Mouse (Mus musculus) midbrain, embryonic 14.5 days (tissue): ENCODE measurements at regions not wholly inside any gene's neighbourhood (a gene's known extent, or its start where the extent isn't known, plus 50 kb on each side); places are given as distances from the start of the nearest gene placed in this dataset.

Source experiments
- ATAC-seq: fragments of 200-750 bp; cut with Nextera tagmentation; 2 replicates; pipeline ENCODE4 v1.8.0; 2017; ENCODE audit warnings: moderate number of reproducible peaks, moderate library complexity; ENCODE audit not compliant: low FRiP score, low TSS enrichment
- DNase-seq: peaks from one replicate; pipeline ENCODE4 v3.0.0-alpha.2; 2015
- H3K27ac ChIP-seq: fragments of 300-500 bp; sonication (generic); replicated peaks from 2 replicates; pipeline ENCODE4 v1.5.1; 2014; ENCODE audit warnings: mild to moderate bottlenecking, low read depth, low read length, moderate library complexity
- H3K27me3 ChIP-seq: fragments of 300-500 bp; sonication (generic); 2 replicates; pipeline ENCODE4 v1.6.1; 2014; ENCODE audit warnings: low read length, control low read depth, mixed read lengths; ENCODE audit not compliant: control insufficient read depth, insufficient read depth
- H3K36me3 ChIP-seq: fragments of 300-500 bp; sonication (generic); 2 replicates; pipeline ENCODE4 v1.6.1; 2014; ENCODE audit warnings: low read length, control low read depth; ENCODE audit not compliant: control insufficient read depth, insufficient read depth
- H3K4me1 ChIP-seq: fragments of 300-500 bp; sonication (generic); 2 replicates; pipeline ENCODE4 v1.6.1; 2014; ENCODE audit warnings: mild to moderate bottlenecking, antibody characterized with exemption, low read length, control low read depth; ENCODE audit not compliant: control insufficient read depth, insufficient read depth
- H3K4me2 ChIP-seq: fragments of 300-500 bp; sonication (generic); 2 replicates; pipeline ENCODE4 v1.6.1; 2014; ENCODE audit warnings: mild to moderate bottlenecking, low read length, moderate library complexity
- H3K4me3 ChIP-seq: fragments of 300-500 bp; sonication (generic); replicated peaks from 2 replicates; pipeline ENCODE4 v1.5.1; 2014; ENCODE audit warnings: low read depth, low read length
- H3K9ac ChIP-seq: fragments of 300-500 bp; sonication (generic); replicated peaks from 2 replicates; pipeline ENCODE4 v1.6.1; 2014; ENCODE audit warnings: mild to moderate bottlenecking, low read length, moderate library complexity
- H3K9me3 ChIP-seq: fragments of 300-500 bp; sonication (generic); 2 replicates; pipeline ENCODE4 v1.6.1; 2016; ENCODE audit warnings: low read length, control low read depth, mixed read lengths; ENCODE audit not compliant: control insufficient read depth
- WGBS: fragments of 180-500 bp; shearing (Covaris S2); extraction: QIAGEN DNeasy Blood & Tissue Kit; methylation state at CpG from one replicate; pipeline ENCODE4 v1.1.7; 2014; 5-methylcytosine and 5-hydroxymethylcytosine counted together

GRCm38 (mm10) chr2:108584799-108585198 lies 695.7 kb upstream of the Kif18a start:
- Histone ChIP-seq H3K4me1 (no peaks in the 10 kb centered on the region), H3K9ac (no peak overlapping the region), H3K4me3 (no peak overlapping the region), H3K9me3 (no peaks in the 10 kb centered on the region), H3K36me3 (no peaks in the 10 kb centered on the region), H3K27me3 (no peaks in the 10 kb centered on the region), H3K4me2 (no peak overlapping the region), H3K27ac (no peak overlapping the region)
- ATAC-seq (no peak), DNase-seq (no peak)

GRCm38 (mm10) chr2:108593555-108593954 lies 687.0 kb upstream of the Kif18a start:
- no peaks in the 10 kb centered on the region for H3K4me1 ChIP-seq
- H3K27ac ChIP-seq, result no peak overlapping the region
- H3K9ac ChIP-seq, result no peak overlapping the region
- no peaks in the 10 kb centered on the region for H3K9me3 ChIP-seq
- DNase-seq, result no peak
- H3K4me3 ChIP-seq, result no peak overlapping the region
- no peak overlapping the region for H3K4me2 ChIP-seq
- WGBS, result 90% methylated on average over 3 of the region's 3 CpGs
- ATAC-seq, result no peak
- H3K36me3 ChIP-seq, result no peaks in the 10 kb centered on the region
- H3K27me3 ChIP-seq, result no peaks in the 10 kb centered on the region

- Histone ChIP-seq H3K36me3 (no peaks in the 10 kb centered on the region), H3K27me3 (no peaks in the 10 kb centered on the region), H3K4me2 (no peak overlapping the region), H3K9ac (no peak overlapping the region), H3K9me3 (no peaks in the 10 kb centered on the region), H3K27ac (no peak overlapping the region), H3K4me1 (no peaks in the 10 kb centered on the region), H3K4me3 (no peak overlapping the region)
- ATAC-seq (no peak), DNase-seq (no peak)
- WGBS, result 74% methylated on average over 1 of the region's 1 CpGs
Measured at GRCm38 (mm10) chr2:108600346-108600745, 680.2 kb upstream of the Kif18a start.

GRCm38 (mm10) chr2:108619580-108619979 lies 661.0 kb upstream of the Kif18a start:
- no peaks in the 10 kb centered on the region for H3K27me3 ChIP-seq
- ATAC-seq (no peak), DNase-seq (no peak)
- H3K4me2 ChIP-seq, result no peak overlapping the region
- no peak overlapping the region for H3K9ac ChIP-seq
- no peak overlapping the region for H3K4me3 ChIP-seq
- no peaks in the 10 kb centered on the region for H3K9me3 ChIP-seq
- no peaks in the 10 kb centered on the region for H3K36me3 ChIP-seq
- H3K4me1 ChIP-seq, result no peaks in the 10 kb centered on the region
- no peak overlapping the region for H3K27ac ChIP-seq

GRCm38 (mm10) chr2:108622367-108623162 lies 658.0 kb upstream of the Kif18a start:
- Histone ChIP-seq H3K4me2 (no peak overlapping the region), H3K27ac (no peak overlapping the region), H3K36me3 (no peaks in the 10 kb centered on the region), H3K9ac (no peak overlapping the region), H3K4me1 (no peaks in the 10 kb centered on the region), H3K27me3 (no peaks in the 10 kb centered on the region), H3K4me3 (no peak overlapping the region), H3K9me3 (no peaks in the 10 kb centered on the region)
- WGBS, result 79% methylated on average over 4 of the region's 4 CpGs
- DNase-seq (no peak), ATAC-seq (no peak)

GRCm38 (mm10) chr2:108635644-108636043 lies 644.9 kb upstream of the Kif18a start:
- no peaks in the 10 kb centered on the region for H3K9me3 ChIP-seq
- no peaks in the 10 kb centered on the region for H3K27me3 ChIP-seq
- H3K36me3 ChIP-seq, result no peaks in the 10 kb centered on the region
- H3K4me2 ChIP-seq, result no peak overlapping the region
- no peak for DNase-seq
- WGBS, result 59% methylated on average over 4 of the region's 4 CpGs
- no peak overlapping the region for H3K4me3 ChIP-seq
- no peak for ATAC-seq
- no peak overlapping the region for H3K27ac ChIP-seq
- no peak overlapping the region for H3K9ac ChIP-seq
- no peaks in the 10 kb centered on the region for H3K4me1 ChIP-seq

- ATAC-seq (no peak), DNase-seq (no peak)
- no peak overlapping the region for H3K9ac ChIP-seq
- H3K36me3 ChIP-seq, result no peaks in the 10 kb centered on the region
- H3K4me2 ChIP-seq, result no peak overlapping the region
- no peaks in the 10 kb centered on the region for H3K9me3 ChIP-seq
- no peaks in the 10 kb centered on the region for H3K27me3 ChIP-seq
- H3K4me1 ChIP-seq, result no peaks in the 10 kb centered on the region
- WGBS, result 71% methylated on average over 4 of the region's 4 CpGs
- no peak overlapping the region for H3K27ac ChIP-seq
- H3K4me3 ChIP-seq, result no peak overlapping the region
Measured at GRCm38 (mm10) chr2:108660697-108661388, 619.7 kb upstream of the Kif18a start.

- DNase-seq, result no peak
- H3K9me3 ChIP-seq, result no peaks in the 10 kb centered on the region
- no peaks in the 10 kb centered on the region for H3K27me3 ChIP-seq
- H3K36me3 ChIP-seq, result no peaks in the 10 kb centered on the region
- no peak overlapping the region for H3K9ac ChIP-seq
- H3K4me1 ChIP-seq, result no peaks in the 10 kb centered on the region
- whole genome bisulfite sequencing, result 82% methylated on average over 2 of the region's 2 CpGs
- no peak overlapping the region for H3K27ac ChIP-seq
- ATAC-seq, result no peak
- H3K4me2 ChIP-seq, result no peak overlapping the region
- no peak overlapping the region for H3K4me3 ChIP-seq
Measured at GRCm38 (mm10) chr2:108677777-108678380, 602.7 kb upstream of the Kif18a start.

- H3K4me2 ChIP-seq, result no peak overlapping the region
- H3K4me3 ChIP-seq, result no peak overlapping the region
- H3K27me3 ChIP-seq, result no peaks in the 10 kb centered on the region
- DNase-seq (no peak), ATAC-seq (no peak)
- H3K36me3 ChIP-seq, result no peaks in the 10 kb centered on the region
- H3K27ac ChIP-seq, result no peak overlapping the region
- H3K4me1 ChIP-seq, result no peaks in the 10 kb centered on the region
- no peak overlapping the region for H3K9ac ChIP-seq
- 95% methylated on average over 3 of the region's 3 CpGs for WGBS
- no peaks in the 10 kb centered on the region for H3K9me3 ChIP-seq
Measured at GRCm38 (mm10) chr2:108681574-108681973, 599.0 kb upstream of the Kif18a start.
